ENCODE assay signal across 26 mouse cellular contexts in the genomic region with DNA sequence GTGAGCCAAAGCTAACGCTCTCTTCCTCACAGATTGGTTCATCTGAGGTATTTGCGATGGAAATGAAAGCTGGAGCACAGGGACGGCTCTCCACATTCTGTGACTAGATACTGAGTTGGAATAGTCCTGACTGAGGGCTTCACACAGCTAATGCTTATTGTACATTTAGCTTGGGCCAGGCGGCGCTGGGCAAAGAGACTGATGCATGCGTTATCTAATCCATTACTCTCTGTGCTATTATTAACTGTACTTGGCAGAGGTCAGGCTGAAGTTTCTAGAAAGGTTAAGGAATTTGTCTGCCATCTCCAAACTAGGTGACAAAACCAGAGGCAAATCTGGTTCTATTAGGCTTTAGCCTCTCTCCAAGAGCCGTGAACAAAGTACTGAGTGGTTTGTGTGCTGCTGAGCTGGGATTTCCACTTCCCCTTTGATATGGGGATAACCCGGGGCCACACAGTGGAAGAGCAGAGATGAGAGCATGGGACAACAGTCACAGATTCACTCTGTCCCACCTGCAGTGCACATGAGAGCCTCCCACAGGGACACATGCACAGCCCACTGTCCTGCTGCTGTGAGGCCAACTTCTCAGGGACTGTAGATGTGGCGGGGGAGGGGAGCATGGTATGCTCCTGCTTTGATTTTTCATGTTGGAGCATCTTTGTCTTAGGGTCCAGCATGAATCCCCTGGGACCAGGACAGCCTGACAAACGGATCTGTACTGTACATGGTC.
DNase-seq lines count a peak whose midpoint lies in the region; ATAC-seq lines count a peak whose summit lies in the region.
"Had no signal": no experiment of that assay in that cellular context is flagged by ENCODE, and none has a peak within 500 bp of the region (broad histone marks: within the 10 kb centered on the region; RNA-seq: fewer than 3 reads in every experiment).

No protein-coding gene starts in this region.

- H3K4me2 ChIP-seq in midbrain, embryonic 16.5 days (ENCODE audit: low read length) = no peak overlapping the region
- no peak overlapping the region for H3K4me2 ChIP-seq in heart, embryonic 16.5 days (ENCODE audit: low read depth, low read length)
- H3K4me2 ChIP-seq: embryonic facial prominence, embryonic 12.5 days; forebrain, embryonic 12.5 days; intestine, embryonic 15.5 days; liver, embryonic 11.5 days; midbrain, embryonic 13.5 days; neural tube, embryonic 12.5 days had no signal

- H3K27ac ChIP-seq in midbrain, embryonic 10.5 days (replicated peaks) = 0 out of 2 replicates have a peak overlapping the region, but pooled peaks have one; percentile 38
- H3K27ac ChIP-seq in midbrain, embryonic 16.5 days (ENCODE audit: low read length) = no peak overlapping the region
- peak overlapping the region; percentile 86 for H3K27ac ChIP-seq in heart, embryonic 10.5 days
- peak overlapping the region; percentile 85 for H3K27ac ChIP-seq in heart, embryonic 16.5 days (ENCODE audit: low read length)
- H3K27ac ChIP-seq: embryonic facial prominence, embryonic 12.5 days; forebrain, embryonic 12.5 days; intestine, embryonic 15.5 days; layer of hippocampus, adult 2 months; midbrain, embryonic 13.5 days; neural tube, embryonic 12.5 days had no signal

- DNase-seq in midbrain, embryonic 10.5 days (ENCODE audit: low spot score) = no peak
- no peak for DNase-seq in heart, embryonic 10.5 days (ENCODE audit: low spot score)
- no peak for DNase-seq in urinary bladder, adult 18-20 months (ENCODE audit: low spot score in 2 of 2)
- DNase-seq in thymus, postnatal 4 days = no peak
- no peak for DNase-seq in cerebellum, postnatal 10 days
- DNase-seq: adrenal gland, adult 8-10 months; cerebellum, adult 11-12 months; cerebellum, postnatal 25 days; kidney, postnatal 25 days; lung, adult 18-20 months; lung, postnatal 10 days; retina, postnatal 1 day; right cerebral cortex, postnatal 25 days; thymus, postnatal 14 days had no signal

- H3K36me3 ChIP-seq in midbrain, embryonic 10.5 days = no peaks in the 10 kb centered on the region
- H3K36me3 ChIP-seq in midbrain, embryonic 16.5 days (ENCODE audit: control insufficient read depth, insufficient read depth, low read length) = no peaks in the 10 kb centered on the region
- H3K36me3 ChIP-seq in heart, embryonic 10.5 days = no peaks in the 10 kb centered on the region
- no peaks in the 10 kb centered on the region for H3K36me3 ChIP-seq in heart, embryonic 16.5 days (ENCODE audit: control insufficient read depth, insufficient read depth)
- H3K36me3 ChIP-seq: embryonic facial prominence, embryonic 12.5 days; forebrain, embryonic 12.5 days; intestine, embryonic 15.5 days; midbrain, embryonic 13.5 days; neural tube, embryonic 12.5 days had no signal

- no peak for ATAC-seq in midbrain, embryonic 16.5 days
- peak; percentile 78 for ATAC-seq in heart, embryonic 16.5 days (replicated peaks; ENCODE audit: extremely low read depth, insufficient read depth, low FRiP score)
- ATAC-seq in monocyte, adult 5-6 weeks (replicated peaks; ENCODE audit: insufficient number of reproducible peaks, low FRiP score, low TSS enrichment, poor library complexity, severe bottlenecking) = 0 out of 2 replicates have a peak, but pooled peaks have one; percentile 33
- ATAC-seq: hindbrain, embryonic 16.5 days; intestine, embryonic 15.5 days; midbrain, embryonic 13.5 days had no signal

- no peaks in the 10 kb centered on the region for H3K9me3 ChIP-seq in midbrain, embryonic 10.5 days (replicated peaks)
- H3K9me3 ChIP-seq in midbrain, embryonic 16.5 days (replicated peaks; ENCODE audit: control insufficient read depth, low read length, poor library complexity, severe bottlenecking) = no peaks in the 10 kb centered on the region
- no peaks in the 10 kb centered on the region for H3K9me3 ChIP-seq in heart, embryonic 10.5 days
- H3K9me3 ChIP-seq in heart, embryonic 16.5 days (replicated peaks; ENCODE audit: control insufficient read depth, low read length) = no peaks in the 10 kb centered on the region
- H3K9me3 ChIP-seq: embryonic facial prominence, embryonic 12.5 days; forebrain, embryonic 12.5 days; intestine, embryonic 15.5 days; midbrain, embryonic 13.5 days; neural tube, embryonic 12.5 days had no signal

- H3K27me3 ChIP-seq in midbrain, embryonic 10.5 days (ENCODE audit: low read depth, poor library complexity, severe bottlenecking) = no peaks in the 10 kb centered on the region
- no peaks in the 10 kb centered on the region for H3K27me3 ChIP-seq in midbrain, embryonic 16.5 days (ENCODE audit: control insufficient read depth, insufficient read depth, low read depth, low read length)
- no peaks in the 10 kb centered on the region for H3K27me3 ChIP-seq in heart, embryonic 10.5 days (ENCODE audit: insufficient read depth, poor library complexity, severe bottlenecking)
- no peaks in the 10 kb centered on the region for H3K27me3 ChIP-seq in heart, embryonic 16.5 days (ENCODE audit: control insufficient read depth, insufficient read depth, low read length)
- H3K27me3 ChIP-seq: embryonic facial prominence, embryonic 12.5 days; forebrain, embryonic 12.5 days; intestine, embryonic 15.5 days; midbrain, embryonic 13.5 days; neural tube, embryonic 12.5 days had no signal

- 0 out of 2 replicates have a peak, but pooled peaks cover 3% of the 10 kb centered on the region for H3K4me1 ChIP-seq in midbrain, embryonic 10.5 days
- H3K4me1 ChIP-seq in midbrain, embryonic 16.5 days (ENCODE audit: control insufficient read depth, insufficient read depth, low read length) = no peaks in the 10 kb centered on the region
- peaks cover 26% of the 10 kb centered on the region for H3K4me1 ChIP-seq in heart, embryonic 10.5 days
- peaks cover 12% of the 10 kb centered on the region for H3K4me1 ChIP-seq in heart, embryonic 16.5 days (ENCODE audit: control insufficient read depth, insufficient read depth, low read length)
- H3K4me1 ChIP-seq: embryonic facial prominence, embryonic 12.5 days; forebrain, embryonic 12.5 days; intestine, embryonic 15.5 days; midbrain, embryonic 13.5 days; neural tube, embryonic 12.5 days had no signal

- H3K9ac ChIP-seq in midbrain, embryonic 16.5 days (ENCODE audit: low read depth, low read length) = no peak overlapping the region
- no peak overlapping the region for H3K9ac ChIP-seq in heart, embryonic 16.5 days (ENCODE audit: low read length)
- H3K9ac ChIP-seq: embryonic facial prominence, embryonic 12.5 days; forebrain, embryonic 12.5 days; intestine, embryonic 15.5 days; midbrain, embryonic 13.5 days; neural tube, embryonic 12.5 days had no signal

- WGBS in midbrain, embryonic 10.5 days = 87% methylated on average over 10 of the region's 10 CpGs
- WGBS in midbrain, embryonic 16.5 days = 82% methylated on average over 10 of the region's 10 CpGs
- WGBS in heart, embryonic 10.5 days = 49% methylated on average over 10 of the region's 10 CpGs
- 39% methylated on average over 10 of the region's 10 CpGs for WGBS in heart, embryonic 16.5 days

- H3K4me3 ChIP-seq in midbrain, embryonic 10.5 days = no peak overlapping the region
- no peak overlapping the region for H3K4me3 ChIP-seq in midbrain, embryonic 16.5 days (ENCODE audit: low read depth, low read length)
- no peak overlapping the region for H3K4me3 ChIP-seq in heart, embryonic 10.5 days
- H3K4me3 ChIP-seq in heart, embryonic 16.5 days (ENCODE audit: low read length) = no peak overlapping the region
- H3K4me3 ChIP-seq: embryonic facial prominence, embryonic 12.5 days; erythroblast, embryonic 14.5 days; forebrain, embryonic 12.5 days; intestine, embryonic 15.5 days; layer of hippocampus, adult 2 months; midbrain, embryonic 13.5 days; neural tube, embryonic 12.5 days had no signal
